Mouse (Mus musculus) brain, embryonic 14.5 days (tissue): ENCODE results near the gene Nrxn3. TPM values are rescaled to one million over a fixed set of nuclear protein-coding genes. Genes with fewer than 3 reads are reported as not detected.

Experiments
- DNase-seq: peaks from one replicate; pipeline ENCODE4 v3.0.0-alpha.2; 2011; ENCODE audit warnings: low read depth
- CTCF ChIP-seq: fragments of 200-500 bp; IDR thresholded peaks from 2 replicates; pipeline ENCODE4 v1.5.1; 2012; ENCODE audit warnings: inconsistent platforms, mild to moderate bottlenecking, moderate library complexity, borderline replicate concordance; ENCODE audit not compliant: insufficient read depth, insufficient read length; ENCODE audit errors: extremely low read depth
- POLR2A ChIP-seq: fragments of 200-500 bp; IDR thresholded peaks from 2 replicates; pipeline ENCODE4 v1.6.1; 2012; ENCODE audit warnings: mild to moderate bottlenecking, inconsistent platforms, borderline replicate concordance; ENCODE audit not compliant: poor library complexity, insufficient read depth, insufficient read length, severe bottlenecking; ENCODE audit errors: extremely low read depth
- polyA plus RNA-seq: library from polyadenylated mRNA; depleted of rRNA; stranded (reverse); fragments of >200 nt; gene quantifications from 2 replicates; pipeline ENCODE4 v1.2.3, GENCODE M21; 2012

The Nrxn3 gene
- polyA plus RNA-seq, 1 experiment, result 67.8 TPM

DNA sequence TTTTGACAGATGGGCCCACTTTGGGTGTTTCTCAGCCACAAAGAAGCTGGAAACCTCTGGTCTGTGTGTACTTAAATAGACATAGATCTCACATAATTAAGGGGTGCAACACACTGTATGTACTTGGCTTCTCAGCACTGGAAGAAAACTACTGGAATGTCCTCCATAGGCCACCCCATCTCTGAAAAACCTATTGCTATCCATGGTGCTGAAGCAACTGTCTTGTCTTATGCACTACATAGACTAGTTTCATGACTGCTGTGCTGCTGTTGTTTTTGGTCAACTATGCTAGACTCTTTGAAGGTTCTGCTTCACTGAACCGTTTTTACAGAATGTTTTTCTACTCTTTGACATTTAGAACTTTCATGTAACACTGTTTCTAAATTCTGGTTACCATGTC is 519.8 kb downstream of the Nrxn3 start:
- no peak for DNase-seq
- TF ChIP-seq CTCF (no peak), POLR2A (no peak)

DNA sequence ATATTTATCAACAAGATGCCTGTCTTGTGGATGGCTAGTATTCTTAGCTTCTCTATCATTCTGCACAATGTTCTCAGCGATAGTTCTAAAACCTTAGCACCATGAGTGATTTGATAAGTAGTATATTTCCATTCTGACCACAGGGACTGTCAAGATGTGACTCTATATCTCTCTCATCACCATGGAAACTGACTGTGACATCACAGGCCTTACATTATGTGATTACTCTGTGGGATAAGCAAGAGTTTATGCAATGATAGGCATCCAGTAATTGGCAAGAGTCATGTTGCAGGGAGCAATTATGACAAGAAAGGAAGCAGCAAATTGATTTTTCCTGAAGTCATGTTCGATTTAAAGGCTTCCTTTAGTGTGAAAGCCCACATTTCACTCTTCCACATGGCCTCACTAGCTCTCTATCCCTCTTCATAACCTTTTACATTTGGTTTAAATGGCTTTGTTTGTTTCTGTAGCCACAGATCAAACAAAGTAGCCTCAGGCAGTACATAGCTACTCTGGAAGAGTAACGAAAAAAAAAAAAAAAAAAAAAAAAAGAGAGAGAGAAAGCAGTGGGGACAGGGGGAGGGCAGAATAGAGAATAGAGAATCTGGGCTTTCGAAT is 532.7 kb downstream of the Nrxn3 start:
- peak; percentile 60 for DNase-seq
- no peak for TF ChIP-seq POLR2A
- no peak for TF ChIP-seq CTCF

DNA sequence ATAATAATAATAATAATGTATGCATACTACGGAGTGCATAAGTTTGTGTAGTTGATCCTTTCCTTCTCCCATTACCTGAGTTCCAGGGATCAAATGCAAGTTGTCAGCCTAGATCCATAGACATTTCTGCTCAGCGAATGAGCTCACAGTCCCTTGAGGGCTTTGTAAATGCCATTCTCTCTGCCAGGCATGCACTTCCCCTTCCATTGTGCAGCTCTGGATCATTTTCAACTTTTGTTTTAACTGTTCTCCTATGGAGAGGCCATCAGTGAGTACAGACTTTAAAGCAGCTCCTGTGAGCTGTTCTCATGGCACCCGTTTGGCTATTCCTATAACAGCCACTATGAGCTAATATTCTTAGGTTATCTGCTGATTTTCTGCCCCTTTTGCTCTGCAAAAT is 536.2 kb downstream of the Nrxn3 start:
- TF ChIP-seq CTCF, result no peak
- no peak for TF ChIP-seq POLR2A
- DNase-seq, result peak; percentile 62

DNA sequence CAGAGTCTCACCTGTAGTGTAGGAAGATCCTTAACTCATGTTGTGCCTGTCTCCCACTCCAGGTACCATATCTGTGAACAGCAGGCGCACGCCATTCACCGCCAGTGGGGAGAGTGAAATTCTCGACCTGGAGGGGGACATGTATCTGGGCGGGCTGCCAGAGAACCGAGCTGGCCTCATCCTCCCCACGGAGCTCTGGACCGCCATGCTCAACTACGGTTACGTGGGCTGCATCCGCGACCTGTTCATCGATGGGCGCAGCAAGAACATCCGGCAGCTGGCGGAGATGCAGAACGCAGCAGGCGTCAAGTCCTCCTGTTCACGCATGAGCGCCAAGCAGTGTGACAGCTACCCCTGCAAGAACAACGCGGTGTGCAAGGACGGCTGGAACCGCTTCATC is 537.4 kb downstream of the Nrxn3 start:
- DNase-seq, result peak; percentile 14
- TF ChIP-seq POLR2A, result no peak
- TF ChIP-seq CTCF, result no peak

DNA sequence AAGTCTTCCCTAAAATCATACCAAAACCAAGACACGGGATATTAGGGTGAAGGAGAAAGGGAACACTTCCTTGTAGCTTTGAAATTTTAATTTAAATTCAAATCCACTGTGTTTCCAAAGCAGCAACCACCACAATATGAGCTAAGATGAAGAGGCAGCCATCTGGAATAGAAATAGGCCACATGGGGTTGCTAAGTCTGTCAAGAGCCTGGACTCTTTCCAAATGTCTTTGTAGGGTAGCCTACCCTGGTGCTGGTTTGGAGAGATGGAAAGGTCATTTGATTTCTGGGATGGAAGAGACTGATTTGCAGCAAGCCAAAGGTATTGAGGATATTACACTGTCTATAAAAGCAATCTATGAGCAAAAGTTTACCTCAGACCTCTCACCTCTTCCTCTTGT is 539.6 kb downstream of the Nrxn3 start:
- TF ChIP-seq POLR2A (no peak), CTCF (no peak)
- DNase-seq, result peak; percentile 30

DNA sequence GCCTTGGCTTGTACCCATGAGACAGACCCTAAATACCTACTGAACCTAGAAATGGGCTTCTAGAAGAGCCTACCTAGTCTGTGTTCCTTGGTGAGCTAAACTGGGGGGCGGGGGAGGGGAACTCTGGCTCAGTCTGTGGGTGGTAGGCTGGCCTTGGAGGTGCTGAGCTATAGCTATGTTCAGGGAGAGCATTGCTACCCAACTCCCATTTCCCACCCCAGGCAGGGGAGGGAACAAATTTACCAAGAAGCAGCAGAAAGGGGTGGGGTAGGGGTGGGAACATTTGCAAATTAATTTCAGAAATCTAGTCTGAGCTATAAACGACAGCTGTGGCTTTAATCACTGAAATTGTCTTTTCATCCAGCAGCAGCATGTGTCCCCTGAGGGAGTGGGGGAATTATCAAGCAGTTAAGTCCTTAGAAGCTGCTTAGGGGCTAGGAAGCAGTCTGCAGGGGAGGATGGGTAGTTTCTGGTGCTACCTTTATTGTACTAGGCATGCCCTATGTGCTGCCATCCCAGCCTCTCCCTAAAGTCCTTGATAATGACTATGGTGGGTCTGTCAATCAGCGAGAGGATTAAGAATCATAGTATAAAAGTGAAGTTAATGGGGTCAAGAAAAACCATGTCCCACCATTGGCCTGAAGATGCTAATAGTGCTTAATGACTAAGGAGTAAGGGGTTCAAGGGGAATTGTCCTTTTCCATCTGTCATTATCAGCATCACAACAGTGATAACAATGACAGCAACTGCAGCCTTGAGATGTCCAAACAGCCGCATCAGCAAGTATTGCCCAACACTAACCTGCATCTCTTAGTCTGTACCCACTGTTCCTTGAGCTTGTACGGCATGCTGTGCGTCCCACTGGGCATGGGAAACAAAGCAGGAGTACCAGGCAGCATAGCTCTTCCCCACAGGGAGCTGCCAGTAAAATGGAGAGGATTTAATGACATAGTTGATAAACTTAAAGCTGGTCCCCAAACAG is 560.0 kb downstream of the Nrxn3 start:
- no peak for TF ChIP-seq POLR2A
- TF ChIP-seq CTCF, result no peak
- DNase-seq, result peak; percentile 83

DNA sequence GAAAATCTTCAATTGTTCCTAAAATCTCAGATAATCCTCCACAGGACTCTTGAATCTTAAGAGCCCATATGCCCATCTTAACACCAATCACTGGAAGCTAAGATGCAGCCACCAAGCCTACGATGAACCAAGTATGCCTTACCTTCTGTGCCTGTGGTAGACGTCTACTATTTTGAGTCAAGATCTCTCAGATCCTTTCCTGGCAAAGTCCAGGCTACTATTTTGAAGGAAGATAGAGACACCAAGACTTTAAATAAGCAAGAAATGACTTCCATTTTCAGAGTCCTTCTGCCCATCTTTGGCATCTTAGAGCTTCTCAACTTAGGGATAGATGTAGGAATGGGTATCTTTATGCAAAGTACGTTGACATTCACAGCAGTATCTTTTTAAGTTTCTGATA is 561.7 kb downstream of the Nrxn3 start:
- no peak for TF ChIP-seq CTCF
- TF ChIP-seq POLR2A, result no peak
- no peak for DNase-seq

DNA sequence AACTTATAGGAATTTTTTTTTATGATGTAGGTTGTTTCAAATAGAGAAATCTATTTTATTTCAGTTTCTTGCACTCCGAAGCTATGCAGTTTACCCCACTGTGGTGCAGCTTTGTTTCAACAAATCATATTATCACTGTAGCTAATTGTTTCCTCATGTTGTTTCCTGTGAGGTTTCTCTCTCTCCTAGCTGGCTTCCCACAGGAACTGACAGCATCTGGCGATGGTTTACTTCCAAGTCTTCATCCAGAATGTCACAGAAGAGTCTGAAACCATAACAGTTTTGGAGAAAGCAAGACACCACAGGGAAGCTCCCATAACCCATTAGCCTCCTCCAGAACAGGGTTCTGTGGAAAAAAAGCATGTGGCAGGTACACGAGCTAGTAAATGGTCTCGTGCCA is 564.4 kb downstream of the Nrxn3 start:
- DNase-seq, result peak; percentile 21

DNA sequence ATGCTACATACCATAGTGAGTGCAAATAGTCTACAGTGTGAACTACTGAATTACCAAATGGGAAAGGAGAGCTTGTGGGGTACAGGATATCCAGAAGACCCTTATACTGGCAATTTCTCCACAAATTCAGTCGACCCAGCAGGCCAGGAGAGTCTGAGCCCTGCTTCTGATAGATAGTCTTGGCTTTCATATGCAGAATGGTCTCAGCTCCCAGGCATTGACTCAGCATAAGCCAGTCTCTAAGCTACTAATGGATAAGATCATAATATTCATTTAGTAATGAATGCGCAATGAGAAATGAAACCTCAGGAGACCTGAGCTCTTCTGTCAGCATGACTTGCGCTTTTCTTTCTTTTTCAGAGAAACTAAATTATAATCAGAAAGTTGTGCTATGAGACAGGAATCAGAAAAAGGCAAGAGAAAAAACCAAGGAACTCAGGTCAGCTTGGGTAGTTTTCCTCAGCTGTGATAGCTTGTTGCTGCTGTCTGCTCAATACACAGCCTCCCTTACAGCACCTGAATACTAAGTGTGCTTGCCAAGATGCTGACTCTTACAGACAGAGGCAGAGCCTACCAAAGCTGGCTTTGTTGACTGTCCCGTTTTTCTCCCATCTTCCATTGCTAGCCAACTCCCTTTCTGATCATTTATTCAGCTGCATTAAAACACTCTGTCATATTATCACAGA is 567.1 kb downstream of the Nrxn3 start:
- no peak for TF ChIP-seq CTCF
- TF ChIP-seq POLR2A, result no peak

More for the DNA sequence above, 564.4 kb downstream of the Nrxn3 start:
- TF ChIP-seq CTCF, result no peak
- TF ChIP-seq POLR2A, result no peak

DNA sequence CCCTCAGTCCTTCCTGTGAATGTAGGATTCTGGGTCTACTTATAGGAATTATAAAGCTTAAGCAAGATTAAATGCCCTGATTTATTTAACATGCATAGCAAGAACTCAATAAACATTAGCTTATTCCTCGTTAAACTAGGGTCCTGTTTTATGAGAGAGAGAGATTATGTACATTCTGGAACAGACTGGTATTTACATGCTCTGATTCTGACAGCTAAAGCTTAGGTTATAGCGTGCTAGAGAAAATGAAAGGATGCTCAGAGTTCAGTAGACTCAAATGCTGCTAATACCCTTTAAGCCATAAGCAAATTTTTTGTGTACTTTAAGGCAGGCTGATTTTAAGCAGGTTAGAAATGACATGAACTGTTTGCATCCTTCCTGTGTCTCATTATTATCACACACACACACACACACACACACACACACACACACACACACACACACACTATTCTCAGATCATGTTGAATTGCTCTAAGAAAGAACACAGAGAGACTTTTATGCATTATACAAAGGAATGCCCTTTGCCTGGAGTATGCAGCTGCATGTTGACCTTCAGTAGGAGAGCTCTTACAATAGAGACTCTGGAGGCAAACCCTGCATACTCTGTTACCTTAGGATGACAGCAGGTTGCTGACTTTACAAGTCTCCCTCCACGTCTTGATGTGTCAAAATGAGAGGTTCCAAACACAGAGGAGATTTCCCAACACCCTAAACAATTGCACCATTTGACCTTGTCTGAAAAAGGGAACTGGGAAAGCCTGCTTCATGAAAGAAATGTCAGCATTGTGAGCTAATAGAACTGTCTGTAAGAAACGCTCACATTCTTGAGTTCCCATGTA is 568.3 kb downstream of the Nrxn3 start:
- TF ChIP-seq CTCF, result no peak
- no peak for TF ChIP-seq POLR2A
- DNase-seq, result peak; percentile 65

More for the DNA sequence above, 567.1 kb downstream of the Nrxn3 start:
- DNase-seq, result peak; percentile 77
